Mouse (Mus musculus): ENCODE results near the gene Ntrk1. TPM values are rescaled to one million over a fixed set of nuclear protein-coding genes. Genes with fewer than 3 reads are reported as not detected.

Gene Ntrk1
- total and polyA plus RNA-seq, 2 experiments: 0.12 TPM; not detected in 1

- TF ChIP-seq POLR2A (IDR thresholded peaks at IDR 0.05; ENCODE audit: extremely low read depth, insufficient read depth, low read length): no peak
- no peak for TF ChIP-seq CTCF (IDR thresholded peaks at IDR 0.05; ENCODE audit: low read depth, low read length)
- Histone ChIP-seq H3K27ac (replicated peaks; ENCODE audit: insufficient read depth, low read depth, low read length) (peak overlapping the region; percentile 85), H3K79me2 (ENCODE audit: control insufficient read depth, insufficient read depth, low read length) (0 out of 2 replicates have a peak, but pooled peaks cover 4% of the 10 kb centered on the region), H3K4me3 (ENCODE audit: insufficient read depth, low read depth, low read length) (peak overlapping the region; percentile 41), H3K36me3 (ENCODE audit: control insufficient read depth, insufficient read depth, low read length) (no peaks in the 10 kb centered on the region), H3K27me3 (ENCODE audit: control insufficient read depth, insufficient read depth, low read length) (no peaks in the 10 kb centered on the region), H3K4me1 (ENCODE audit: control insufficient read depth, insufficient read depth, low read length) (no peaks in the 10 kb centered on the region), H3K9ac (ENCODE audit: low read depth, low read length) (peak overlapping the region; percentile 37; the same call in 1 of the 2 replicates)
- no peak for DNase-seq (ENCODE audit: extremely low read depth, low read depth, low spot score)
- WGBS: 62% methylated on average over 10 of the region's 10 CpGs
Measured at GRCm38 (mm10) chr3:87765091-87765490, 29.9 kb downstream of the Ntrk1 start.

- Histone ChIP-seq H3K9ac (ENCODE audit: low read depth, low read length) (peak overlapping the region; percentile 23; the same call in 1 of the 2 replicates), H3K4me3 (ENCODE audit: insufficient read depth, low read depth, low read length) (peak overlapping the region; percentile 41; the same call in 1 of the 2 replicates), H3K27me3 (ENCODE audit: control insufficient read depth, insufficient read depth, low read length) (no peaks in the 10 kb centered on the region), H3K27ac (replicated peaks; ENCODE audit: insufficient read depth, low read depth, low read length) (peak overlapping the region; percentile 85), H3K79me2 (ENCODE audit: control insufficient read depth, insufficient read depth, low read length) (0 out of 2 replicates have a peak, but pooled peaks cover 4% of the 10 kb centered on the region), H3K36me3 (ENCODE audit: control insufficient read depth, insufficient read depth, low read length) (no peaks in the 10 kb centered on the region), H3K4me1 (ENCODE audit: control insufficient read depth, insufficient read depth, low read length) (no peaks in the 10 kb centered on the region)
- DNase-seq (ENCODE audit: extremely low read depth, low read depth, low spot score): no peak
- TF ChIP-seq CTCF (IDR thresholded peaks at IDR 0.05; ENCODE audit: low read depth, low read length) (no peak), POLR2A (IDR thresholded peaks at IDR 0.05; ENCODE audit: extremely low read depth, insufficient read depth, low read length) (no peak)
- 44% methylated on average over 10 of the region's 10 CpGs for WGBS
Measured at GRCm38 (mm10) chr3:87764506-87764905, 30.5 kb downstream of the Ntrk1 start.

GRCm38 (mm10) chr3:87763683-87764289, 31.2 kb downstream of the Ntrk1 start:
- H3K27me3 ChIP-seq (ENCODE audit: control insufficient read depth, insufficient read depth, low read length): no peaks in the 10 kb centered on the region
- 42% methylated on average over 15 of the region's 15 CpGs for WGBS
- no peaks in the 10 kb centered on the region for H3K36me3 ChIP-seq (ENCODE audit: control insufficient read depth, insufficient read depth, low read length)
- H3K27ac ChIP-seq (replicated peaks; ENCODE audit: insufficient read depth, low read depth, low read length): peak overlapping the region; percentile 85
- H3K79me2 ChIP-seq (ENCODE audit: control insufficient read depth, insufficient read depth, low read length): 0 out of 2 replicates have a peak, but pooled peaks cover 4% of the 10 kb centered on the region
- H3K9ac ChIP-seq (ENCODE audit: low read depth, low read length): peak overlapping the region; percentile 23
- TF ChIP-seq POLR2A (IDR thresholded peaks at IDR 0.05; ENCODE audit: extremely low read depth, insufficient read depth, low read length) (no peak), CTCF (IDR thresholded peaks at IDR 0.05; ENCODE audit: low read depth, low read length) (no peak)
- H3K4me1 ChIP-seq (ENCODE audit: control insufficient read depth, insufficient read depth, low read length): no peaks in the 10 kb centered on the region
- DNase-seq (ENCODE audit: extremely low read depth, low read depth, low spot score): peak; percentile 14
- H3K4me3 ChIP-seq (ENCODE audit: insufficient read depth, low read depth, low read length): no peak overlapping the region; the same call in 1 of the 2 replicates

- Histone ChIP-seq H3K27me3 (ENCODE audit: control insufficient read depth, insufficient read depth, low read length) (no peaks in the 10 kb centered on the region), H3K4me1 (ENCODE audit: control insufficient read depth, insufficient read depth, low read length) (no peaks in the 10 kb centered on the region), H3K27ac (replicated peaks; ENCODE audit: insufficient read depth, low read depth, low read length) (no peak overlapping the region), H3K9ac (ENCODE audit: low read depth, low read length) (no peak overlapping the region), H3K4me3 (ENCODE audit: insufficient read depth, low read depth, low read length) (no peak overlapping the region), H3K36me3 (ENCODE audit: control insufficient read depth, insufficient read depth, low read length) (no peaks in the 10 kb centered on the region), H3K79me2 (ENCODE audit: control insufficient read depth, insufficient read depth, low read length) (0 out of 2 replicates have a peak, but pooled peaks cover 4% of the 10 kb centered on the region)
- 77% methylated on average over 4 of the region's 4 CpGs for WGBS
- TF ChIP-seq CTCF (IDR thresholded peaks at IDR 0.05; ENCODE audit: low read depth, low read length) (no peak), POLR2A (IDR thresholded peaks at IDR 0.05; ENCODE audit: extremely low read depth, insufficient read depth, low read length) (no peak)
- DNase-seq (ENCODE audit: extremely low read depth, low read depth, low spot score): no peak
Measured at GRCm38 (mm10) chr3:87763202-87763601, 31.8 kb downstream of the Ntrk1 start.

GRCm38 (mm10) chr3:87761408-87762375, 33.3 kb downstream of the Ntrk1 start:
- Histone ChIP-seq H3K27ac (replicated peaks; ENCODE audit: insufficient read depth, low read depth, low read length) (no peak overlapping the region), H3K4me3 (ENCODE audit: insufficient read depth, low read depth, low read length) (no peak overlapping the region), H3K4me1 (ENCODE audit: control insufficient read depth, insufficient read depth, low read length) (no peaks in the 10 kb centered on the region), H3K79me2 (ENCODE audit: control insufficient read depth, insufficient read depth, low read length) (0 out of 2 replicates have a peak, but pooled peaks cover under 1% of the 10 kb centered on the region), H3K9ac (ENCODE audit: low read depth, low read length) (no peak overlapping the region), H3K27me3 (ENCODE audit: control insufficient read depth, insufficient read depth, low read length) (no peaks in the 10 kb centered on the region), H3K36me3 (ENCODE audit: control insufficient read depth, insufficient read depth, low read length) (no peaks in the 10 kb centered on the region)
- DNase-seq (ENCODE audit: extremely low read depth, low read depth, low spot score): no peak
- no peak for TF ChIP-seq POLR2A (IDR thresholded peaks at IDR 0.05; ENCODE audit: extremely low read depth, insufficient read depth, low read length)
- no peak for TF ChIP-seq CTCF (IDR thresholded peaks at IDR 0.05; ENCODE audit: low read depth, low read length)
- 53% methylated on average over 20 of the region's 20 CpGs for WGBS
